Mouse (Mus musculus) adipocyte (in vitro differentiated cells): ENCODE data around the gene Man1c1.

Source experiments
- DNase-seq: peaks from one replicate; pipeline ENCODE4 v3.0.0-alpha.2; 2016; ENCODE audit warnings: low spot score

Man1c1 gene

DNA sequence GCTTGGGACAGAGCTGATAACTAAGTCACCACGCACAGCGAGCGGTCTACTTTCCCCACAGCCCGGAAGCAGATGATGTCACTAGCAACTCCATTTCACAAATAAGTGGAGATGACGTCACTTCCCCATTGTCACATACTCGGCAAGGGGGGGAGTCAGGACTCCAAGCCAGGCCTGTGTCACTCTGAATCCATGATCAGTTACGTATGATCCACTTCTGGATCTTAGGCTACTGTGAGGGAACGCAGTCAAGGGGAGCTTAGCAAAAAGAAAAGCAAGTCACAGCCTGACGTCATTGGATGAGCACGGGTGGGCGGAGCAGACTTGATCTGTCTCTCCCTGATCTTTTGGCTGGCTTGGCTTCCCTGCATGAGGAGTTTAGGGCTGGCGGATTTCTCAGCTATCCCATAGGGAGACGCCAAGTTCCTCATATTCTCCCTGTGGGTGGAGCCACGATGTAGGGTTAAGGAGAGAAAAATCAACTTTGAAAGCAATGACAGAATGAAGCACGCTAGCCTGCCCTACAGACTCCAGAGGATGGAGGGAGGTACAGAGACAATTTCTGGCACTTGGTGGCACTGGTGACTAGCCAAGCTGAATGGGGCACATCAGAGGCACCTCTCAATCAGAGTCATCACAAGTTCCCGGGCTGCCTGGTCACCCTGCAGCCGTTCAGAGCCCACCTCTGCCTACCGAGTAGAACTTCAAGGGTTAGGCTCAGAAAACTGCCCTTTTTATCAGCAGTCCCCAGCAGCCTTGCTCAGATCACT, 155.7 kb downstream of the Man1c1 start:
- peak; percentile 35 for DNase-seq

DNA sequence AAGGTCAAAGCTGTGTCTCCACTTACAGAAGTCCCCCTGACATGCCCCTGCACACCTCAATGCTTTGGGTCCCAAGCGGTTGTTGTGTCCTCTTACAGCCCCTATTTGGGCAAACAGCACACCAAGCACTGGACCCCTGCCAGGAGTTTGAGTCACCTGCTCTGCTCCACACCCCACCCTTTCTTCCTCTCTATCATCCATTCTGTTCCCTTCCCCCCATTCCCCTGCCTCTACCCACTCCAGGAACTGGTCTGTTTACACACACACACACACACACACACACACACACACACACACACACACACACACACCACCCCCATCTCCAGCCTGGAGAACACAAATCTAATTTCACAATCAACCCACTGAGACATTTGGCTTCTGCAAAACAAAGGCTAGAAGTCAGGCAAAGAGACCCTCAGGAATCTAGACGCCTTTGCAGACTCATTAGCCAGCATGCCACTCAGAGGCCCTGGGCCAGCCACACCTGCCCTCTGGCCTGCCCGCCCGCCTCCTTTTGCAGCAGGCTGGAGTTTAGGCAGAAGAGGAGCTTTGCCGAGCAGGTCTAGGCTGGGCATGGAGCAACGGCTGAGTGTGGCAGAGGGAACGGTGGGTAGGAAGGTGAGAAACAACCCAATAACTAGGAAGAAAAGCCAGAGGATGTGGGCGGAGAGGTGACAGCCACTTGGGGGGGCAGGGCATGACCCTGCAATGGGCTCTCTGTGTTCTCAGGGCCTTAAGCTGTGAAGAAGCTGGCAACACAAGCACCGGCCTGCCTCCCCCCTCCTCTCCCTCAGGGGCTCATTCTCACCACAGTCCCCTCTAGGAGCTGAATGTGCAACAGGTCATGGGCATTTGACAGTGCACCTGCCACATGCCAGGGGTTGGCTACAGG, 157.0 kb downstream of the Man1c1 start:
- DNase-seq = peak; percentile 35

DNA sequence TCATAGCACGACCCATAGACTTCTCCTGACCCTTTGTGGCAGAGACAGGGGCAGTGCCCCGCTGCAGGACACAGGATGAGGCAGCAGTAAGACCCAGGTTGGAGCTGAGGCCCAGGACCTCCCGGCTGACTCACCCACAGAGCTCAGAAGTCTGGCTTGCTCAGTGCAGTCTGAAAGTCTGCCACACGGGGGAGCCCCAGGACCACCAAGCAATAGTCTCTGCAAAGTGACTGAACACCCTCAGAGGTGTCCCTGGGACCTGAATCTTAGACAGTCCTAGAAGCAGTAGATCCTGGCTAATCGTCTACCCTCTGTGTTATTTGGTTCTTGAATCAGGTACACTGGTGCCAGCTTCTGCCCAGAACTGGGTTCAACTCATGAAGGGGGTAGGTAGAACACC, 160.8 kb downstream of the Man1c1 start:
- peak; percentile 85 for DNase-seq

DNA sequence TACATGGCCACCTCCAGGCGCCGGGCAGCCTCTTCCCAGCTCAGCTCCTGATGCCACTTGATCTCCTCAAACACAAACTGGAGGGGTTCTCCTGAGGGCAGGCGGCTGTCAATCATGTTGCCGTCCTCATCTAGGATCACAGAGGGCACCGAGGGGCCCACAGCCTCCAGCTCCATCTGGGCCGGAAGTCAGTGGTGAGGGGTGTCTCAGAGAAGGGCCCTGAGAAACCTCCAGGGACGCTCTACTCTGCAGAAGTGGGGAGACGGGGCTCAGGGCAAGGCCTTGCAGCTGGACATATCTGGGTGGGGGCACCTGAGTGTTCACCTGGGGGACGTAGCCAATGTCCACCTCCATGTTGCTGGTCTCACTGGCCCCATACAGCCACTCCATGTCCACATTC, 161.4 kb downstream of the Man1c1 start:
- no peak for DNase-seq

DNA sequence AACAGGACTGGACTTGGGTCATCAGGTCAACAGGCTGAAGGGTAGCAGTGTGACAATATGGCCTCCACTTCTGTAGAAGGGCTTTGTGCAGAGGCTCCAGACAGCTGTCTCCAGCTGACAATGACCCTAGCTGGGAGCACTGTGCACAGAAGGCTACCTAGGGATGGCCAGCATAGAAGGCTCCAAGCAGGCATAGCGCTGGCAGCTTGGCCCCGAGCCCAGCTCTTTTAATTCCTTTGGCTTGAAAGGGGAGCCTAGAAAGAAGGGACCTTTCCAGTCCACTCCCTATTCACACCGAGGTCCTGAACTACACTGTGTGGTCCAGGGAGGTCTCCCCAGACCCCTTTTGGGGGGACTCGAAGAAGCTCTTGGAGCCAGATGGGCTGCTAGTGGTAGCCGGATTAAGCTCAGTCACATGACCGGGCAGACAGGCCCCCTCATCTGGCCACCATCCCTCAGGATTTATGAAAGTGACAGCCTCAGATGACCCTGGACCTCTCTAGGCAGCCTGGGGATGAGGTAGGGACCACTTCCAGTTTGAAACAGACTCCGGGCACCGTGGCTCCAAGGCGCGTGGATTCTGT, 165.0 kb downstream of the Man1c1 start:
- DNase-seq = no peak

DNA sequence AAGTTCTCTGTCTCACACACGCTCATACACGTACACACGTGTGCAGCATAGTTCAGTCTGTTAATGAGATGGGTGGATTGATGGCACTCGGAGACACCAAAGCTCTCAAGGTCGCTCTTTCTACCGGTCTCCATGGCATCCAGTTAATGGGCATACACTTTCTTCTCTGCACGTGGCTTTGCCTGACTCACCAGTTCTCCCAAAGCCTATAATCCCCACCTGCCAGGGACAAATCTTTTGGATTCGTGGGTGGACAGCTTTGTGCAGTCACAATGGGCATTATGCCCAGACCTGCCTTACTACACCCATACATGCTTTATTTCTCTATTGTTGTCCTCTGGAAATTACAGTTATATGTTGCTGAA, 168.3 kb downstream of the Man1c1 start:
- DNase-seq = peak; percentile 48

DNA sequence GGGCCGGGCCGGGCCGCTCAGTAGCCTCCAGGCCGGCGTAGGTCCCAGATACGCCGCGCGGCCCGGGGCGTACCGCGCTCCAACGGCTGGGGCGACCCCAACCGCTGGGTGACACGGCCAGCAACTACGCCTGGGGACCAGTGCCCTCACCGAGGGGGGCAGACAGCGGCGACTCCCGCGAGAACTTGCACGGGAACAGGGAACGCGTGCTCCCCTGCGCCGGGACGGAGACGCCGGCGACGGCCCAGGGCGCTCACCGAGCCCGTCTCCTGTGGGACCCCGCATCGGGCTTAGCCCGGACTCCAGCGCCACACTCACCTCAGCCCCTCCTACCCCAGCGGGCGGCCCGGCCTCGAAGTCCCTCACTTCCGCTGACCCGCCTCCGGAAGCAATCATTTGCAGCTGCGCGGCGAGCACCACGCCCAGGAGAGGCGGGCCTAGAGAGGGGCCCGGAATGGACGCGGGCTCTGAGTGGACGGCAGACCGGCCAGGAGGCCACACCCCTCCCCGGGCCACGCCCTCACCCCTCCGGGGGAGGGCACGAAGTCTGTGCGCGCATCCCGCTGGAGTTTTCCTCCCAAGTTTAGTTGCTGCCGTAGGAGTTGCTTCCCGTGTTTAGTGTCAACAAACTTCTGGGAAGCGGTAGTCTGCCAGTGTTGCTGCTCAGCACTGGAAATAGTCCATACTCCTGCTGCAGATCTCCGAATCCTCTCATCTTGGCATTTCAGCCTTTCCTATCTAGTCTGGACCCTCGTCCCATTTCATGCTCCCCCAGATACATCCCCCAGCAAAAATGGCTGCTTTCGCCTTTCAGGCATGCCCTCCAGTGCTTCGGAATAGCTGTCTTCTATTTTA, 168.9 kb downstream of the Man1c1 start, which contains the start of gene Mtfr1l:
Gene Mtfr1l (minus strand): TSS at position 456 of the 855 bp plus-strand sequence.
- peak; percentile 95 for DNase-seq

DNA sequence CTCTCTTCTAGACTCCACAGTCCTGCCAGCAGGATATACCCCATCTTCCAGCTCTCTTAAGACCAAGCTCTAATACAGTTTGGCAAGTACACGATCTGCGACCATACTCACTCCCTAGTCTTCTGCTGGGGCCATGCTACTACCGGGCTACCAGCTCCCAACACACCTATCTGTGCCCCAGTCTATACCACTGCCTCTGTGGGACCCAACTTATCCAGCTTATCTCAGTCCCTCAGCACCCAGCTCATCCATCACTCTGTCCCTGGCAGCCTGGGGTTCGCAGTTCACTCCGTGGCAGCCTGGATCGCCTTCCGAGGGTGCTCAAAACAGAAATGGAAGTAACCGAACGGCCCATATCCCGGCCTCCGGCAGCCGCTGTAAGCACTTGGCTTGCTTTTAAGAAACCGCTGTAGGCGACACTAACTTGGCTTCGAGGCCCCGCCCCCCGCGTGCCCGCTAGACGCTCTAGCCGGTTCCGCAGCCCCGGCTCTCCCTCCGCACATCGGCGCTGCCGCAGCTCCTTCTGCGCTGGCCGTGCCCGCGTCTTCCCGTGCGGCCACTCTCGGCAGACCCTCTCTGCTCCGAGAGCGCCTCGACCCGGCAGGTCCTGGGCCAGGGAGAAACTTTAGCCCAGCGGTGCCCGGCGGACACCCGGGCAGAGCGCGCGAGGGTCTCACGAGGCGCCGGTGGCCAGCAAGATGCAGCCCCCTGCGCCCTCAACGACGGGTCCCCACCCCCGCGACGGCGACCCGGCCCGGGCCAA, 169.8 kb downstream of the Man1c1 start:
- peak; percentile 69 for DNase-seq

DNA sequence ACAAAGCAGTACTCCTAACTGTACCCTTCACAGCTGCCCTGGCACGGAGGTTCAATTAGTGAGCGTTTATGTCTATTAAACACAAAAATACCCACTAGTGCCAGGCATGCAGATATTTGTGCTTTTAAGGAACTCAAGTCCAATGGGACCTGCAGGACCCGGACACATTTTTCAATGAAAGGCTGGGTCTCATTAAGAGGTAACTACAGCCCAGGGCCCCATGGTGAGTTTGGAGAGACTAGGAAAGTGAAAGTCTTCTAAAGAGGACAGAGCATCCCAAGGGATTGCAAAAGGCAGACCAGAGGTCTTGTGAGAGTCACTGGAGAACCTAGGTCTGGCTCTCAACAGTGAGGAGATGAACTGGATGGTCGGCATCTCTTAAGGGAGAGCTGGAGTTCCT, 170.7 kb downstream of the Man1c1 start:
- DNase-seq = no peak

DNA sequence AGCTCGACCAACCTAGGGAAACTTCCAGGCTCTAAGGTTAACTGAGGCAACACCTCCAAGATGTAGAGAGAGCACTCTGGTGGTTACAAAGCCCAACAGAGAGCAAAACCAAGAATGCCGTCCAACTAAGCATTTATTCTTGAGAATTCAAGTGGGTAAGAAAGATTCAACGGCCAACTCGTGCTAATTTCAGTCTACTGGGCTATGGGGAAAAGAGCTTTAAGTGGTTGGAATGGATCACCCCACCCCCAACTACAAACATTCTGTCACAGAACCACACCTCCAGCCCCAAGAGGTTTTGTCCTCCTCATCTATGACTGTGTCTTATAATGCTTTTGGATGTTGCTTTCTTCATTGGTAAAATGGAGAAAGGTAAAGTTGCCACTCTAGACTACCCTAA, 171.2 kb downstream of the Man1c1 start:
- DNase-seq = no peak

DNA sequence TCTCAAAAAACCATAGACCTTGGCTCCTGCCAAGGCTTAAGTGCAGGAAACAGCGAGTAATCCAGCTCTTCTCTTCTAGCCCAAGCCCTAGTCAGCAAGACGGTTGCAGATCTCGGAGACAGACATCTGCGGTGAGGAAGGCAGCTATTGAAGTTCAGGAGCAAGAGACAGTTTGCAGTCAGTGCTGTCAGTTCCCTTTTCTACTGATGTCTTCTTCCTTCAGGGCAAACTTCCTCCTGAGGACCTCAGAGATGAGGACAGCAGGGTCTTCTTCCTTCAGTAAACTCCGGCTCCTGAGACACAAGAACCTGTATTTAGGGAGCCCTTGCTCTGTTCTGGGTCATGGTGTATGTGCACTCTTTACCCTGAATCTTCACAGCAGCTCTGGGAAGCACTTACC, 177.9 kb downstream of the Man1c1 start:
- DNase-seq = no peak

DNA sequence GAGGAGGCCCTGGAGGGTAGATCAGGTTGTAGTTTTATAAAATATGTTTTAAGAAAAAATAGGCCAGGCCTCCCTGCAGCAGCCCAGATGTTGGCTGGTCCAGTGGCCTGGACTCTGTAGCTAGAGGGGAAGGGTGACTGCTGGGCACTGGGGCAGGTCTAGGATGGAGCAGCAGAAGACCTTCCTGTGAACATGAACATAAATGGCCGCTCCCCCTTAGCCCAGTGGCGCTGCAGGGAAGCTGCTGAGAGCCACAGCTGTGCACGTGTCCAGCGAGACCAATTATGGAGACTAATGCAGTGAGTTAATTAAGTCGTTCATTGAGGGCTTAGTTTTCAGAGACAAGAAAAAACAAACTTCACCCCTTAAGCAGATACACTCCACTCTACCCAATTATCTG, 178.3 kb downstream of the Man1c1 start:
- no peak for DNase-seq

DNA sequence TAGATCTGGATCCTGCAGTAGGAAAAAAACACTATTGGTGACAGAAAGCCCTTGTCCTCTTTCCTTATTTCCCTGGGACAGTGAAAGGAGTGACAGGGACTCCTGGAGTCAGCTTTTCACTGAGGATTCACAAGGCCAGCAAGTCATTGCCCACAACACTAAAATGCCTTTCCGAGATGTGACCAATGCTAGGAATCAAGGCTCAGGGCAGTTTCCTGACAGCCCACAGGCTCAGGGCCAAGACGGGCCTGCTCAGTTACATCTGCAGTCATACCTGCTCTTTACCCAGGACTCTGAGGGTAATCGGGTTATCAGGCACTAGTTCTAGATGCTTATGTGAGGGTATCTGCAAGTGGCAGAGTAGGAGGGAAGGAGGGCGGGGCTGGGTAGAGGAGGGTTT, 180.6 kb downstream of the Man1c1 start:
- DNase-seq = no peak

DNA sequence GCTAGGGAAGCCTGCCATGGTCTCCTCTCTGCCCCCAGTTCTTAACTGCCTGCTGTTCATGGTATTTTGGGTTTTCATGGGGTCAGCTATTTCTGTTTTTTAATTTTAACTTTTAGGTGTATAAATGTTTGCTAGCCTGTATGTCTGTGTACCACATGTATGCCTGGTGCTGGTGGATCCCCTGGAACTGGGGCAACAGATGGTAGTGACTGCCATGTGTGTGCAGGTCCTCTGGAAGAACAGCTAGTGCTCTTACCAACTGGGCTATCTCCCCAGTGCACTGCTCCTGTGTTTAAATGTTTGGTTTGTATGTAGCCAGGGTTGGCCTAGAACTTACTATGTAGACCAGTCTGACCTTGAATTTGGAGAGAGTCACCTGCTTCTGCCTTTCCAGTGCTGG, 184.8 kb downstream of the Man1c1 start:
- DNase-seq = no peak

DNA sequence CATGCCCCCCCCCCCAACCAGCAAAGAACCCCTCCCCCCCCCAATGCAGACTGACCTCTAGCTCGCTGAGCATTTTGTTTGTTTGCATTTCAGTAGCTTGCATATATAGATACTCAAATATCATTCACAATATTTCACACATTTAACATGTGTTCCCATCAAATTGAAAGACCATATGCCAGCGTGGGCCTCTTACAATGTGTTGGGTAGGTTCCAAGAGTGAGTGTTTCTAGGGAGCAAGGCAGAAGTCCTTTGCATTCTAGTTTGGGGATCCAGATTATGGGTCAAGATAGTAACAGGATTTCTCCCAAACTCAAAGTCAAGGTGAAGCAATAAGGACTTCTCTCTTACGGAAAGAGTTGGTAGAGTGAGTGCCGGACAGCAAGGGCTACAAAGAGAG, 185.5 kb downstream of the Man1c1 start:
- DNase-seq = no peak

DNA sequence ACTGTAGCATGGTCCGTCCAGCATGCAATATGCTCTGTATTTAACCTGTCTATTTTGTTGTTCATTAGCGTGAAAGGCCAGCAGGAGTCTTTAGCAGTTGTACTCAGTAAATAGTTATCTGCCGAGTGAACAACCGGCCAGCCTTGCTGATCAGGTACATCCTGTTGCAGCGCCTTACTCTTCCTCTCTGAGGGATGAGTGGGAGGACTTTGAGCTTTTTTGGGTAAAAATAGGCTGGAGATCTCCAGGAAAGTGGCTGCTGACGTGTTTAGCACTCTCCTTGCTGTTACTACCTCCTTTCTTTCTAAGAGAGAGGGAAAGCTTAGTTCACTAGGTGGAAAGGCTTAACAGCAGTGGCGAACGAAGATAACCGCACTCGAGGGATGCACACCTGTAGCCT, 186.4 kb downstream of the Man1c1 start:
- no peak for DNase-seq

DNA sequence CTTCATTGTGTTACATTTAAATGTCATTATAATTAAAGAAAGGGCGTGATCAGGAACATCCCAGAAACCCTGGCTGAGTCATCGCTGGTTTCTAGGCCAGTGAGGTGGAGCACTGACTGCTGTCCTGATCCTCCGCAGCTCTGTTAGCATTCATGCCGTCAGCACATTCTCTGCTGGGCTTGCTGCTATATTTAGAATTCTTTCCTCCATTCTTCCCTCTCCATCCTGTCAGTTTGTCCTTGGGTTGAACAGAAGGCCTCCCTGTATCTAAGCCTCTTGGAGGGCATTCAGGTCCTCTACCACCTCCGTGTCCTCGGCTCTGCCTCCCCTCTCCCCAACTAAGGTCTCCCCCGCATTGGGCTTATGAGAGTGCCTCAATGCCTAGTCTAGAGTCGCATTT, 187.1 kb downstream of the Man1c1 start:
- DNase-seq = no peak

DNA sequence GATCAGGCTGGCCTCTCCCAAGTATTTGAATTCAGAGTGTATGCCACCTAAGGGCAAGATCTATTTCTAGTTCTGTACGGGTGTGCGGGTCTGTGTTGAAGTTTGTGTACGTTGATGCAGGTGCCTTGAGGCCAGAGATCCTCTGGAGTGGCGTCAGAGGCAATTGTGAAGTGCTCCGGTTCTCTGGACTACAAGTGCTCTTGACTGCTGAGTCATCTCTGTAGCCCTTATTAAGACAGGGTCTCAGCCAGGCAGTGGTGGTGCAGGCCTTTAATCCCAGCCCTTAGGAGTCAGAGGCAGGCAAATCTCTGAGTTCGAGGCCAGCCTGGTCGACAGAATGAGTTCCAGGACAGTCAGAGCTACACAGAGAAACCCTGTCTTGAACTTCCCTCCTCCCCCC, 188.5 kb downstream of the Man1c1 start:
- no peak for DNase-seq

DNA sequence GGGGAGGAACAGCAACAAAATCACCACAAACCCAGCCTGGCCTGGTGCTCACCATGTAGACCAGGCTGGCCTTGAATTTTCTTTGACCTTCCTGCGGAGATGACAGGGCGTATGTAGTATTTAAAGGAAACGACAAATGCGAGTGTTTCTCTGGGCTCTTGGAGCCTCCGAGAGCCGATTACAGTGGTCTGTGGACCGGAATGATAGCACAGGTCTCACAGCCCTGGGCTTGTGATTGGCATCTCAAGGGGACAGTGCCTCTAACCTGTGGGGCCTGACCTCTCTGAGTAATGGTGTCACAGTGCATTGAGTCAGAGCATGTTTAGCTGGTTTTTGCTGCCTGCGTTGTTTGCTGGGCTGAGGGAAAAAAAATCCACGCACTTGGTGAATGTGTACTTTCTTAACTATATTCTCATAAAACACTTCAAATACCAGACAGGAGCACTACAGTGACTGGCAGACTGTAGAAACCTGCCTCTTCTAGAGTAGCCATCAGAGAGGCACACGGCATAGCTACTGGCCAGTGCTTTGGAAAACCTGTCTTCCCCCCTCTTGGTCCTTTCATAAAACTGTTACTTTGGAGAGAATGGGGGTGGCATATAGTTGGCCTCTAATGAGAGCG, 189.7 kb downstream of the Man1c1 start:
- no peak for DNase-seq

DNA sequence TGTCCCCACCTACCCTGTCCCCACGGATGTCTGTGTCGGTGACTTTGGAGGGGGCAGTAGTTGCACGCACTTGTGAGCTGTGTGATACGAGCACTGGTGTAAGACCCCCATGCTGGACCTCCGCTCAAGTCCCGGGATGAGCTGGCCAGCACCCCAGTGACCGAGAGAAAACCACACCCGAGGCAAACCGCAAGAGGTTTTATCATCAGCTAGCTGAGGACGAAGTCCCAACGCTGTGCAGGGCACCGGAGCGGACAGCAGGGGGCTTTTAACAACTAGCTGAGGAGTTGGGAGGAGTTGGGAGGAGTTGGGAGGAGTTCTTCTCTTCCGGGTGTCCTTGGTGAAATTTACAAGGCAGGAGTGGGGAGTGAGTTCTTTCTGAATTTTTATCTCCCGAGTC, 191.3 kb downstream of the Man1c1 start:
- no peak for DNase-seq

DNA sequence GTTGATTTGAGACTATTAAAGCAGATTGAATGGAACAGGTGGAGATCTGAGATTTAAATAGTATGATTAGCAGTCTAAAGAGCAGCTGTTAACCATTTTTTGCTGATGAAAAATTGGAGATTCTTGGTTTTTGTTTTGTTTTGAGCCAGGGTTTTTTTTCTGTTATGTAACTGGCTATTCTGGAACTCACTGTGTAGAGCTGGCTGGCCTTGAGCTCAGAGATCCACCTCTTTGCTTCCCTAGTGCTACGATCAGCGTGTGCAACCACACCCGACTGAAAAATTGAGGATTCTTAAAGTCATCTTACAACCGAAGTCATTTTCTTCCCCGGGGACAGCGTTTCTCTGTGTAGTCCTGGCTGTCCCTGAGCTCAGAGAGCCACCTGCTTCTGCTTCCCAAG, 192.4 kb downstream of the Man1c1 start:
- no peak for DNase-seq
